Comparison of ENCODE assay signal across 12 mouse cellular contexts in the genomic region with DNA sequence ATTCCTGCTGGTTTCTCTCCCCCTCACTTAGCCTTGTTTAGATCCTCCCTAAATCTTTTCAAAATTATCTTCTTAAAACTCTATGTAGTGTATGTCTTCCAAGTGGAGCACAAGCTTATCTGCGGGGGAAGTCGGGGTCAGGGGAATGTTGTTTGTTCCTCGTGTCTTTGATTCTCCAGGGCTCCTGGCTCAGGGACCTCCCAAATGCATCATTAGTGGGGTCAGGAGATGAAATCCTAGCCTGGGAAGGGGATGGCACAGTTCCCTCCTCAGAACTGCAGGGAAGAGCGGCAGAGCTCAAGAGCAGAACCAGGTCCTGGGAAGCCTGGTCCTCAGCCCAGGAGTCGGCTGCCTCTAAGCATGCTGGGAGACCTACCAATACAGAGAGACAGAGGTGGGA. TPM values are rescaled to one million over a fixed set of nuclear protein-coding genes. Genes with fewer than 3 reads are reported as not detected.
DNase-seq lines count a peak whose midpoint lies in the region; ATAC-seq and TF ChIP-seq lines count a peak whose summit lies in the region.
"Had no signal": no experiment of that assay in that cellular context is flagged by ENCODE, and none has a peak within 500 bp of the region (broad histone marks: within the 10 kb centered on the region; RNA-seq: fewer than 3 reads in every experiment).

No protein-coding gene starts in this region.

- H3K4me2 ChIP-seq in lung, embryonic 15.5 days = no peak overlapping the region

- ATAC-seq in lung, embryonic 15.5 days (ENCODE audit: borderline replicate concordance, extremely low read depth, low FRiP score, low TSS enrichment) = peak; percentile 21; the same call in 1 of the 2 replicates

- H3K27ac ChIP-seq in lung, embryonic 15.5 days = peak overlapping the region; percentile 86
- 0 out of 2 replicates have a peak overlapping the region, but pooled peaks have one; percentile 7 for H3K27ac ChIP-seq in embryonic fibroblast, embryonic 13.5 days (ENCODE audit: insufficient read depth, low read length)
- H3K27ac ChIP-seq in macrophage = peak overlapping the region; percentile 99

- peaks cover 67% of the 10 kb centered on the region for H3K4me1 ChIP-seq in lung, embryonic 15.5 days
- peaks cover 11% of the 10 kb centered on the region for H3K4me1 ChIP-seq in embryonic fibroblast, embryonic 13.5 days (ENCODE audit: control insufficient read depth, insufficient read depth, low read length)

- no peak for DNase-seq in lung, postnatal 10 days
- DNase-seq in heart, postnatal 36 days = peak; percentile 40 to 52
- DNase-seq in right cerebral cortex, adult 2 months (ENCODE audit: low spot score in 2 of 2) = no peak
- DNase-seq in cerebellum, postnatal 4 days (ENCODE audit: low spot score in 2 of 2) = no peak

- TF ChIP-seq CTCF in embryonic fibroblast, embryonic 13.5 days (IDR thresholded peaks at IDR 0.05; ENCODE audit: borderline replicate concordance, insufficient read depth, low read length) = no peak

- no peaks in the 10 kb centered on the region for H3K9me3 ChIP-seq in lung, embryonic 15.5 days
- H3K9me3 ChIP-seq: G1E had no signal

- H3K4me3 ChIP-seq in lung, embryonic 15.5 days = no peak overlapping the region
- H3K4me3 ChIP-seq in embryonic fibroblast, embryonic 13.5 days (ENCODE audit: insufficient read depth, low read length) = no peak overlapping the region
- H3K4me3 ChIP-seq in macrophage (ENCODE audit: inconsistent target) = peak overlapping the region; percentile 78

- H3K27me3 ChIP-seq in lung, embryonic 15.5 days = no peaks in the 10 kb centered on the region

- no peak overlapping the region for H3K9ac ChIP-seq in lung, embryonic 15.5 days

- WGBS in lung, embryonic 15.5 days = 20% methylated on average over 5 of the region's 5 CpGs
- WGBS in macrophage (ENCODE audit: missing documents) = 81% methylated on average over 5 of the region's 5 CpGs

- H3K79me2 ChIP-seq in macrophage (ENCODE audit: inconsistent target) = peaks cover 68% of the 10 kb centered on the region

- intact Hi-C loops in heart, postnatal 36 days (cut with DNase I) = loop anchor here (5.0 kb wide), 2 partner anchors 243 to 268 kb away; partner anchors contain the start of gene Cald1

- no peak for TF ChIP-seq POLR2A in embryonic fibroblast, embryonic 13.5 days (IDR thresholded peaks at IDR 0.05; ENCODE audit: low read depth, low read length)

- H3K36me3 ChIP-seq in lung, embryonic 15.5 days = no peaks in the 10 kb centered on the region
- H3K36me3 ChIP-seq in macrophage (ENCODE audit: inconsistent target) = 0 out of 2 replicates have a peak, but pooled peaks cover 15% of the 10 kb centered on the region
- H3K36me3 ChIP-seq: G1E had no signal

RNA-seq across cellular contexts. Expression of gene Tmem140, which starts 2.3 kb away (rescaled TPM):
- polyA plus RNA-seq in lung, embryonic 15.5 days (2015; fragmentation: Nextera tagmentation; extraction: Ambion mirVana) = 4.9 and 5.4 TPM in 2 replicates
- polyA plus RNA-seq in embryonic fibroblast, embryonic 13.5 days (2011; ENCODE audit: insufficient read length, low read depth, missing spikeins) = 3.8 and 7.3 TPM in 2 replicates
- 10 to 100 TPM; 34.9 to 38.0 TPM for total RNA-seq in heart, postnatal 36 days (2021)
- 100 to 1,000 TPM in 11 of 26 experiments, 10 to 100 TPM in 15; 18.5 to 254 (median 80.7) TPM for total RNA-seq in macrophage (2018; cell fraction: chromatin; rRNA removed)
- total RNA-seq in macrophage (2018; cell fraction: cytosol; rRNA removed) = 100 to 1,000 TPM in 18 of 26 experiments, 10 to 100 TPM in 8; 39.9 to 208 (median 143) TPM
- 100 to 1,000 TPM in 16 of 26 experiments, 10 to 100 TPM in 10; 39.3 to 284 (median 118) TPM for total RNA-seq in macrophage (2018; cell fraction: nucleus; rRNA removed)
- polyA plus RNA-seq in macrophage (2018) = 41.8 to 184 TPM (median 113 TPM) in 3 replicates

RNA-seq across cellular contexts. Expression of gene Cyren, which starts 12.6 kb away (rescaled TPM):
- polyA plus RNA-seq in lung, embryonic 15.5 days (2015; fragmentation: Nextera tagmentation; extraction: Ambion mirVana) = 21.6 and 22.4 TPM in 2 replicates
- 6.0 and 10.0 TPM in 2 replicates for polyA plus RNA-seq in embryonic fibroblast, embryonic 13.5 days (2011; ENCODE audit: insufficient read length, low read depth, missing spikeins)
- total RNA-seq in heart, postnatal 36 days (2021) = 1 to 10 TPM; 2.3 to 3.5 TPM
- 100 to 1,000 TPM in 2 of 26 experiments, 10 to 100 TPM in 21, 1 to 10 TPM in 3; 6.2 to 128 (median 19.9) TPM for total RNA-seq in macrophage (2018; cell fraction: chromatin; rRNA removed)
- total RNA-seq in macrophage (2018; cell fraction: cytosol; rRNA removed) = 1 to 10 TPM; 1.7 to 4.5 (median 3.0) TPM
- 100 to 1,000 TPM in 1 of 26 experiments, 10 to 100 TPM in 21, 1 to 10 TPM in 4; 3.3 to 115 (median 18.1) TPM for total RNA-seq in macrophage (2018; cell fraction: nucleus; rRNA removed)
- polyA plus RNA-seq in macrophage (2018) = 3.3 to 10.6 TPM (median 4.3 TPM) in 3 replicates

RNA-seq across cellular contexts. Expression of gene Wdr91, which starts 45.5 kb away (rescaled TPM):
- 15.8 and 17.2 TPM in 2 replicates for polyA plus RNA-seq in lung, embryonic 15.5 days (2015; fragmentation: Nextera tagmentation; extraction: Ambion mirVana)
- polyA plus RNA-seq in embryonic fibroblast, embryonic 13.5 days (2011; ENCODE audit: insufficient read length, low read depth, missing spikeins) = 8.8 and 12.1 TPM in 2 replicates
- 10 to 100 TPM; 11.4 to 15.5 TPM for total RNA-seq in heart, postnatal 36 days (2021)
- 100 to 1,000 TPM; 229 to 803 (median 498) TPM for total RNA-seq in macrophage (2018; cell fraction: chromatin; rRNA removed)
- total RNA-seq in macrophage (2018; cell fraction: cytosol; rRNA removed) = 100 to 1,000 TPM in 23 of 26 experiments, 10 to 100 TPM in 3; 87.0 to 154 (median 126) TPM
- total RNA-seq in macrophage (2018; cell fraction: nucleus; rRNA removed) = 100 to 1,000 TPM; 124 to 721 (median 374) TPM
- 86.6 to 195 TPM (median 145 TPM) in 3 replicates for polyA plus RNA-seq in macrophage (2018)

RNA-seq across cellular contexts. Expression of gene Stra8, which starts 54.8 kb away (rescaled TPM):
- polyA plus RNA-seq in lung, embryonic 15.5 days (2015; fragmentation: Nextera tagmentation; extraction: Ambion mirVana) = not detected in 2 replicates
- polyA plus RNA-seq in embryonic fibroblast, embryonic 13.5 days (2011; ENCODE audit: insufficient read length, low read depth, missing spikeins) = not detected in 2 replicates
- not detected for total RNA-seq in heart, postnatal 36 days (2021)
- not detected for total RNA-seq in macrophage (2018; cell fraction: chromatin; rRNA removed)
- total RNA-seq in macrophage (2018; cell fraction: cytosol; rRNA removed) = not detected
- total RNA-seq in macrophage (2018; cell fraction: nucleus; rRNA removed) = not detected
- not detected in 3 replicates for polyA plus RNA-seq in macrophage (2018)
- total RNA-seq: gastrocnemius, postnatal 36 days; layer of hippocampus, adult 18-20 months; neutrophil, adult 5-6 weeks had no signal
- polyA plus RNA-seq: brain, embryonic 14.5 days; G1E had no signal

Comparison
In these comparisons a context has a peak if more than half of its experiments do, and no peak if none do; other contexts are left out.
1. H3K27ac ChIP-seq: peak in every context shown above with its lines; median percentile 99 in macrophage; 86 in lung, embryonic 15.5 days; 7 in embryonic fibroblast, embryonic 13.5 days.
2. DNase-seq: peak in heart, postnatal 36 days (2 of 2); none in lung, postnatal 10 days (single experiment), right cerebral cortex, adult 2 months (0 of 2) and cerebellum, postnatal 4 days (0 of 2).